Mouse (Mus musculus) urinary bladder, postnatal 36 days (tissue): ENCODE results near the gene Enpp3.
"Not testable (repeated sequence)": the region's sequence is repeated elsewhere in the genome, so short reads cannot be mapped to it uniquely, and the experiment has no call there.

Experiments
- DNase-seq, 2 experiments: peaks; one replicate each; pipeline ENCODE4 v3.0.0; 2022; ENCODE audit warnings: low spot score in 2 of 2, mixed read lengths in 1 of 2

Gene Enpp3

DNA sequence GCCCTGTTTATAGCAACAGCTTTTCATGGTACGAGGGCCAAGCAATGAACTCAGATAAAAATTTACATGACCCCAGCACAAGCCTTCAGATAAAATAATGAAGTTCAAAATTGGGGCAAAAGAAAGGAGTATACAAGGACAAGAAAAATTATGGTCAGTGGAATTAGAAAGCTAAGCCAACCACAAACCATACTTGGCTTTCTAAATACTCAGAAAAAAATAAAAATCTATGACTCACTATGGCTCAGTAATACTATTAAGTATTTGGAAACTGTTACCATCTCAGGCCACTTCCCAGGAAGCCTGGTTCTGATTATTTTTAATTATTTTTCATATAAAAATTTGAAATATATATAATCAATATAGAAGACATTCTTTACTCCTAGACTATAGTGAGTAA, 19.8 kb downstream of the Enpp3 start:
- no peak for DNase-seq

DNA sequence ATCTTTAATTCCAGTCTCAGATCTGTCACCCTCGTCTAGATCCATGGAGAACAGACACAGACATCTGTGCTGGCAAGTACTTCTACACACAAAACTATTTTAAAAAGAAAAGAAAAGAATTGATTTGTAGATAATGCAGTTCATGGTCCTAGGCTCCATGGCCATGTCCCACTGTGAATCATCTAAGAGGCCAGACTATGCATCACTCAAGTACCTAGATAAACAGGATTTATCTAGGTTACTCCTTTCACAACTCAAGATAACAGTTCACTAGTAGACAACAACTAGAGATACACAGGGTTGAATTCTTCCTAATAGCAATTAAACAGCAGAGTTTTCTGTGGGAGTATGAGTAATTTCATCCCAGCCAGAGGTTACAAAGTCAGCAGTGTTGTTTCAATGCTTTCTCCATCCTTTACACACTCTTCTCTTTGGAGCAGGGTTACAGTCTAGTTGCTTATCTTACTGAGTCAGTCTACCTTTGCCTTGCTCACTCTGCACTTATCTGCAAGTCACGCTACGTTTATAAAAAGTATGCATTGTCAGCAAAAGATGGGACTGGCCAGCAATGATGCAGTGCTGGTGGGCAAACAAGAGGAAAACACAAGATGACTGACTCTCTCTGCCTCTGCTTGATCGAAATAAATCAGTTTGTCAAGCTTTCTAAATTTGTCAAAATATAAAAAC, 20.5 kb downstream of the Enpp3 start:
- no peak for DNase-seq

DNA sequence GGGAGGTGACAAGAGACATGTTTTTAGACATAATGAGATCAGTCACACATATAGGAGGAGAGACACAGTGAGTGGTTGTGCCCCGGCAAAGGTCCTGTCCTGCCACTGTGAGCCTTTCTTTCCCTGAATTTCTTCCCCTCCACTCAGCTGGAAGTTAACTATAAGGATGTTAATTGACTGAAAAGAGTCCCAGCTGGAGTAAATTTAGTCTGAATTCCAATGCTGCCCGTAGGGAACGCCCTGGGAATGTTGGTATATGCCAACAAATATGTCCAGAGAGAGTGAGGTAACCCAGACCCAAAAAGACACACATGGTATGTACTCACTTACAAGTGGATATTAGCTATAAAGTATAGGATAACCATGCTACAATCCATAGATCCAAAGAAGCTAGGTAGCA, 23.1 kb downstream of the Enpp3 start:
- no peak for DNase-seq

DNA sequence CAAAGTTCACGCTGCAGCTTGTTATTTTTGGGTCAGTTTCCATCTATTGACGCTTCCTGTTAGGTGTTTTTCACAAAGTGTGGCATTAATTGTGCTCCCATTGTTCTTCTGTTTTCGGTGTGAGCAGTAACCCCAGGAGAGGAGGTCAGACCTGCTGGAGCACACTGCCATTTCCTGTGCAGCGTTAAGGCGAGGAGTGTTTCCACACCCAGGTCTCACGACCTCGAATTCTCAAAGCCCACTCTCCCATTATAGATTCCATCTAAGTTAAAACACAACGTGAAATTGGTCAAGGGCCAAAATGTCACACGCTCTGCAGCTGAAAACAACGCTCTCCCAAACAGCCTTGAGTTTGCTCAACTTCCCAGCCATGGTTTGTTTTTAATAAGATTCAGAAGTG, 32.0 kb downstream of the Enpp3 start:
- no peak for DNase-seq

DNA sequence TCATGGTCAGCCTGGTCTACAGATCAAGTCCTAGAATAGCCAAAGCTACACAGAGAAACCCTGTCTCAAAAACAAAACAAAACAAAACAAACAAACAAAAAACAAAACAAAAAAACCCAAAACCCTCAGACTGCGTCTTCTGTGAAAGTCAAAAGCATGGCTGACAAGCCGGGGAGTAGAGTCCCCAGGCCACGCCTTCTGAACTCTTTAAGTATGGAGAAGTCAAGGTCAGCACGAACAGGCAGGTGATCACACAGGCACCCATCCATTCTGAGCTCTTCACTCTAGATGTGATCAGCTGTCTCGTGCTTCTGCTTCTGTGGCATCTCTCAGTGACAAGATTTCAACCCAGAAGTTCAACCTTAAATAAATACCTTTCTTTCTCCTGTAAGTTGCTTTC, 35.9 kb downstream of the Enpp3 start:
- DNase-seq: no peak

DNA sequence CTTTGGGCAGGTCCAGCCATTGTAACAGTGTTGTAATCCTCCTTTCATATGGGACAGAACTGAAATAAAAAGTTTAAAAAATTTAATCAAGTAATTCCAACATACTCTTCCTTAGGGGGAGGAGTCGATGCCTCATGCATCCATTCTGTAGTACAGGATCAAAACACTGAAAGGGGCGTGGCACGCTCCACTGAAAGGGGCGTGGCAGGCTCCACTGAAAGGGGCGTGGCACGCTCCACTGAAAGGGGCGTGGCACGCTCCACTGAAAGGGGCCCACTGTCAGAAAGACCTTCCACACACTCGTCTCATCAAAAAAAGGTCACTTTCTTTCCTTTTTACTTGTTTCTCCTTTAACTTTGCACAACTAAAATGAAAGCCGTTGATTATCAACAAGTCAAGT, 36.7 kb downstream of the Enpp3 start:
- DNase-seq: no peak

DNA sequence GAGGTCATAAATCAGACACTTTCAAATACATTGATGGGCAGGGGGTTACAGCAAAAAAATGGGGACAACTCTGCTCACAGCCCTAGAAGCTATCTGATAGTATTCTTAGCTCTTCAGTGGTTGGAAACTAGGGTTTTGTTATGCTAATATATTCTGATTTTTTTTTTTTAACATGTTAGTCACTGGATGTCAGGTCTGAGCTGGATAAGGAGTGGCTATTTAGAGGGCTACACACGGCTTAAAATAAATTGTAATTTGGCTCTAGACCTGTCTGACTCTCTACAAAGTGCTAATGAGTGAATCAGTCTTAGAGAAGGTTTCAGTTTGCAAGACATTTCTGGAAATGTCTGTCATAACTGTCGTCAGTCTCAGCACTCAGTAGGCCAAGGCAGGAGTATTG, 37.5 kb downstream of the Enpp3 start:
- DNase-seq: no peak

DNA sequence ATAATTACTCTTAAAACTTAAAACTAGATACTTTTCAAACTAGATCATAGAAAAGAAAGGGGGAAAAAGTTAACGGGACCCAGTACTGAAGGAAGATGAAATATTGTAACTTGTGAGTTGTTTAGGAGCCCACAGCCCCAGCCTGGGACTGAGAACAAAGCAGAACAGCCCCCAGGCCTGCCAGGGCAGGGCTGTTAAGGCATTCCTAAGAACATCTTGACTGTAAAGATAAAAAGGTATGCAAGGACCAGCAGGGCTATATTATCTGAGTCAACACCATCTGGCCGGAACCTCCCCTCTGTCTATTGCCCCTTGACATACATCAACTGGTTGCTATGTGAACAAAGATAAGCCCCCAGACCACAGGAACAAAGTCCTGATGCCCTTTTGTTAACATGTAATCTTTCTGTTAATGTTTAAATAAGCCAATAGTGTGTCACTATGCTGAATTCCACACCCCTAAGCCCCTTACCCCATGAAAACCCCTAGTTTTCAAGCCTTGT, 39.8 kb downstream of the Enpp3 start:
- not testable (repeated sequence) for DNase-seq

DNA sequence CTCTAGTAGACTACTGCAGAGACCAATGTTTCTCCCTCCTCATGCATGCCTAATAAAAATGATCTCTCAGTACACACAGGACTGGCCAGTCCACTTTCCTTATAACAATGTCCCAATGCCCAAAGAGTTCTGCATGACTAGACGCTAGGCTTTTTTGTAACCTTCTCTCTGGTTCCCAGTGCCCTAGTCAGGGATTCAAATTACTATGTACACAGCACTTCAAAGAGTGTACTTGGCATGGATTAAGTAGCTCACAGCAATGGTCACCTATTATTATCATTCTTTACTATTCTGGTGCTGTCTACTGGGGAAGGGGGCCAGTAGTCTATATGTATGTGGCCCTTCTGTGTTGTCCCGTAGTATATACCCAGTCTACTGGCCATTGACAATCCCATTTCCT, 40.8 kb downstream of the Enpp3 start:
- DNase-seq: no peak

DNA sequence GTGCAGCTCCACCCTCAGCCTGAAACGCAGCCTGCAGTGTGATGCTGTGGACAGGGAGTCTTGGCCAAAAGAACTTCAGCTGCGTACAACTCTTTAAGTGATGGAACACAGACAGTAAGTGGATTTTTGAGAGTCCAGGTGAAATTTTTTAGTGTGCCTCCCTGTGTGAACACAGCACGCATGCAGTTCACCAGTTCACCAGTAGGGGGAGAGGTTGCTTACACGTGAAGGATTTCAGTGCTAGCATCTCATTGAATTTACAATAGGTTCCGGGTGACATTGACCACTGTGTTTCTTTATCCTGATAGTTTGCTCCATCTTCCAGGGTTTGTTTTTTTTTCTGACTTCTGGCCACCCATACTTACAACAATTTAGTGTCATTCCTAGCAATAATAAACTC, 45.4 kb downstream of the Enpp3 start:
- peak; percentile 52 to 55 for DNase-seq

DNA sequence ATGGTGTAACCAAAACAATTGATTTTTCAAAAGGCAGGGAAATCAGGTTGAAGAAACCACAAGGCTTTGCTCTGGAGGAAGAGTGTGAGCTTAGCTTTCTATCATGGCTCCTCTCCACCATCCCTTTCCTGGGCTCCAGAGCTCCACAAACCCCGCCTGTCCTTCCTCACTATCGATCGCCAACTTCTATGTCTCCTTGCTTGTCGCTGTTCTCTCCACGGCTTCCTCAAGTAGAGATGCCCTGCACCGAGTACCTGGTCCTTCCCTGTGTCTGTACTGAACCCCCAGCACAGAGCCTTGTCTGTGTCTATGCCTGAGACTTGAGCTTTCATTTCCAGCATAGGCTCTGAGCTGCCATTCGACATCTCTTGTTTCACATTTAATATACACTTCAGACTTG, 49.9 kb downstream of the Enpp3 start:
- DNase-seq: no peak

DNA sequence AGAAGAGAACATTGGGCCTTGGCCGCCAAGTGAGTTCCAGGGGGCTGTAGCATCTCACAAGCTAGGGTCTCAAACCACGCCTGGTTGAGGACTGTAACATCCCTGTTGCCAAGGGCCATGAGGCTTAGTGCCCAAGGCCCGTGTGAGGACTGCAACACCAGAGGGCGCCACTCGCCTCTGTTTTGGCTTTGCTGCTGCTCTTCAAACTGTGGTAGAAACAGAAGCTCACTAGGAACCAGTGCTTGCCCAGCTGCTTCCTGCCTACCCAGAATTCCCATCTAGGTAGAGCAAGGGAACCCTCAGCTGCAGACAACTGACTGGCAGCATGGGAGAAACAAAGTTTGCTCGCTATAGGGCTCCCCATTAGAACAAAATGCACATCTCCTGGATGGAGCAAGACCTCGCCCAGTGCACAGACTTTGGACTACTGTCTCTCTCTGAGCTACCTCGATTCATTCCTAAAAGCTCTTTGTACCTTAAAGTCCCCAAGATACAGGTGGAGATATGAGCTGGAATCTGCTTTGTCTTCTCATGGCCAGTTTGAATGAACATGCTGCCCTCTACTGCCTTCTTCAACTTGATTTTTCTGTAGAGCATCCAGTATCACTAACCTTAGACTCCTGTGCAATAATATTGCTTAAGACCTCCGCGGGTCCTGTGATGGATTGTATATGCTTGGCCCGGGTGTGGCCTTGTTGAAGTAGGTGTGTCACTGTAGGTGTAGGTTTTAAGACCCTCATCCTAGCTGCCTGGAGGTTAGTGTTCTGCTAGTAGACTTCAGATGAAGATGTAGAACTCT, 52.7 kb downstream of the Enpp3 start:
- DNase-seq: peak; percentile 46 to 57

DNA sequence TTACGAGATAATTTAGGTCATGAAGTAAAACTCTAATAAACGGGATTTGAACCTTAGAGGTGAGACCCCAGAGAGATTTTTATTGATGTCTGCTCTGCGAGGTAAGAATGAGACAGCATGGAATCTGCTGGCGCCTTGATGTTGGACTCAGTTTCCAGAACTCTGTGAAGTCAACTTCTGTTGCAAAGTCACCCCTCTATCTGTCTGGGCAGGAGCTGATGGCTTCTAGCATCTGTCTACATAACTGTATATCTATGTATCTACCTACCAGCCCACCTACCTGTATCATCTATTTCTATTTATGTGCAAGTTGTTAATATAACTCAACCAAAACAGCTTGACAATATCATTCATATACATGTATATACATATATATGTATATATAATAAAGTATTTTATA, 57.3 kb downstream of the Enpp3 start:
- no peak for DNase-seq

DNA sequence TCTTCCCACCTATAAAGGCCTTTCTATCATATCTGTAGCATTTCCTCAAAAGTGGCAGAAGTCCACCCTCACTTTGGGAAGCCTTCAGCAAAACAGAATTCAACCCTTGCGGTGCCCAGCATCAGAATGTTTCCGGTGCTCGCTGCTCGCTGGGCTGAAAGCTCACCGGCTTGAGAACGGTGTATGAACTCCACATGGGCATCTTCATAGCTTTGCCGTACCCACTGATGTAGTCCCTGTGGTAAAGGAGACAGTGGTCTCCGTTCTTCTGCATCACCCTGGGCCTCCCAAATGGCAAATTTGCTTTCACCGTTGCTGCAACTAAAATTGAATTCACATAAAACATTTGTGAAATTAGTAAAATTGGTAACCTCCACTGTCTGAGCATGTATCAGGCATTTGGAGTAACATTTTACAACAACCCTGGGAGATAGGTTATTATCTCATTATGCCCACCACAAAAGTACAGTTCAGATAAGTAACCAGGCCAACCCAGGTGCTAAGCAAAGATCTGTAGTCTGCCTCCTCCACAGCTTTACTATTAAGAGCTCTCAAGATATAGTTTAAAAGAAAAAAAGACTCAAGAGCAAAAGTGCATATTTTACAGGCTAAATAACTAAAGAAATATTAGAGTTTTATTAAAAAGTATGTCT, 57.9 kb downstream of the Enpp3 start:
- DNase-seq: no peak

DNA sequence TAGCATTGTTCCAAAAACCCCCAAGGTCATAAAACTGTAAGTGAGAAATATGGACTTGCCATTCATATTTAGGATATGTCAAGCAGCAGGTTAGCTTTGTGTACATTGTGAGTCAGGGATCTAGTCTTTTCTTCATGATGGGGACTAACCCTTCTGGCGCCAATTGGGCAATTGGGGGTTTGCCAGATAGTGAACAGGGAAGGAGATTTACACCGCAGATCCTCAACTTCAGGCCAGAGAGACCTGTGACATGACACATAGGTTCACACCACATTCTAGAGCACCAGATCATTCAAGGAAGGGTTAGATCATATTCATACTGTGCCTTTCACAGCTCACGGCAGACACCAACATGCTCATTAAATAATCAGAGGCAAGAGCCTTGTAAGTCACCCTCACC, 58.7 kb downstream of the Enpp3 start:
- DNase-seq: peak; percentile 62 to 67

DNA sequence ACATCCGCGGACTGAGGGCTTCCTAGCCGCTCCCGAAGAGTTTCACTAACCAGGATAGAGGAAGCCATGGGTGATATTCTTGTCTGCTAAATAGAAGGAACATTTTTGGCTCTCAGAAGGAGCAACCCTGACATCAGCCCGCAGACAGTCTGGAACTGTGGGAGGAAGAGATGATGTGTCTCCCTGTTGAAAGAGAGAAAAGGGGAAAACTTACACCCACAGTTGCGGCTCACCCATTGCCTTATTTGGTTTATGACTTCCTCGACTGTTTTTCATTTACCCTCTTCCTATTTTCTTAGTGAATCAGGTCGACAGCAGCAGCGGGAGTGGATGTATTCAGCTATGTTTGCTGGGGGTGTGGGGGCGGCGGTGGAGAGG, 64.0 kb downstream of the Enpp3 start:
- DNase-seq: peak; percentile 7 to 23

DNA sequence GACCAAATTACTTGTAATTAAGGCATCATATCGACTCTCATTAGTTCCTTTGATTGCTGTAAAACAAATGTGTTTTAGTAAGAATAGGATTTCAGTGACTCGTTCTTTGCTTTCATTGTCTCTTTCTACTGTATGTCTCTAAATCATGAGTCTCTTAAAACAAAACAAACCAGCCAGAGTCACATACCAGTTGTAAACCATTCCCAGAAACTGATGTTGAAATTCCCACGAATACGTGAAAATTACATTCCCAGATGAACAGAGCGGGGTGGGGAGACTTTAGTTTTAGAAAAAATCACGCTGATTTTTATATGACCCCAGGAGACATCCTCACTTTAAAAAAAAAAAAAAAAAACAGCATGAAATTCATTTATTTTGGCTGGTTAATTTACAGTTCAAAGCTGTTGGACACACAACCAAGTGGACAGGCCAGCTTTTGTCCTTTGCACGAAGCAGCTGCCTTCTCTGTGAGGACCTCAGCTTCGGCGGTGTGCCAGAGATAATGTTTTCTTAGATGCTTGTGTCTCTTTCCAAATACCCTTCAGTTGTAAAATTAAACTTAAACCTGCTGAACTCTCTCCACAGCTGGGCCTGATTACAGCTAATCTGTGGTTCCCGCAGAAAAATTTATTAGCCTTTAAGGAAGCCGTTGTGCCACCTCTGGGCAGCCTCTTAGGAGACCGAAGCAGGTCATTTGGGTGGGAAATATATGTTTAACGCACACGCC, 64.5 kb downstream of the Enpp3 start:
- DNase-seq: peak in 1 of 2 experiments; percentile 43

DNA sequence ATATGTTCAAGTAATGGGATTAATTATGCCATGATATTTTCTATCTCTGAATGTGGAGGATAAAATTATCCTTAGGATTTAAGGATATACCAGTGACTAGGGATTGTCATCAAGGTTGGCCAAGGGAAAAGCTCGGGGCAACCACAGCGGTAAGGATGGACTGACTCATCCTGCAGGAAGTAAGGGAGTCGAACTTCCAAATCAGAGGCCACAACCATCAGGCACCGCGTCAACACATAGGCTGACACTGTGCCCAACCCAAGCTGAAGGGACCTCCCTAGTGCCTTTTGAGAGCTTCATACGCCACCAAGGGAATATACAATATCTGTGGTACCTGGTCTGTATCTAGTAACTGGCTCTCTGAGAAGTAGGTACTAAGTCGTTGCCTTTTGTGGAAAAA, 73.1 kb downstream of the Enpp3 start:
- no peak for DNase-seq

DNA sequence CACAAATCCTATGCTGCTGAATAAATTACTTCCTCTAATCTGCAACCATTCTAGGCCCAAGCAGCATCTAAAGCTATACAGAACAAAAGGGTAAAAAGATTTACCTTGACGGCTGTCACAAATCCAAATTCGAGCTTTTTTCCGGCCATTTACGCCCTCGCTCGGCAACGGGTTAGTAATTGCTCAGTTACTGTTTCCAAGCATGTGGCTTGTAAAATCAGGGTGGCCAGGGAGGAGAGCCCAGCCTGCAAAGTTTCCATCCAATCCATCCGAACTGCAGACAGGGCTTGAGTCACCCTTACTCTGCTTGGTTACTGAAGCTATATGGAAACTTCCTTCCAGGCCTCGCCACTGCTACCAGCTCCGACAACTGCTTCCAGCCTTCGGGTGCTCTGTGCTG, 74.9 kb downstream of the Enpp3 start:
- no peak for DNase-seq

DNA sequence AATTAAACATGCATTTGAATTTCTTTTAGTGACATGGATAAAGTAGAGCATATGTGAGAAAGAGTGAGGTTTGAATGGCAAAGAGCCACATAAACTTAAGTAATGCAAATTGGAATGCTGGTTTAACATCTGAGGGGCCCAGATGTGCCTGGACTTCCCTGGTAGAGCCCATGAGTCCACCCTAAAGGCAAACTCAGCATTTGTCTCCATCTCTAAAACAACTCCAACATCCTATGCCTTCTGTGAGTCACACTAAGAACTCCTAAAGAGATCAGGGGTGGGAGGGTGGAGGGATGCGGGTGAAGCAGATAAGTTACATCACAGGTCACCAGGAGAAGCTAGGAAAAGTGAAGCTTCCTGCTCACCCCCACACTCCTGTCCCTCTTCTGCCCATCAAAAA, 76.6 kb downstream of the Enpp3 start:
- DNase-seq: no peak

DNA sequence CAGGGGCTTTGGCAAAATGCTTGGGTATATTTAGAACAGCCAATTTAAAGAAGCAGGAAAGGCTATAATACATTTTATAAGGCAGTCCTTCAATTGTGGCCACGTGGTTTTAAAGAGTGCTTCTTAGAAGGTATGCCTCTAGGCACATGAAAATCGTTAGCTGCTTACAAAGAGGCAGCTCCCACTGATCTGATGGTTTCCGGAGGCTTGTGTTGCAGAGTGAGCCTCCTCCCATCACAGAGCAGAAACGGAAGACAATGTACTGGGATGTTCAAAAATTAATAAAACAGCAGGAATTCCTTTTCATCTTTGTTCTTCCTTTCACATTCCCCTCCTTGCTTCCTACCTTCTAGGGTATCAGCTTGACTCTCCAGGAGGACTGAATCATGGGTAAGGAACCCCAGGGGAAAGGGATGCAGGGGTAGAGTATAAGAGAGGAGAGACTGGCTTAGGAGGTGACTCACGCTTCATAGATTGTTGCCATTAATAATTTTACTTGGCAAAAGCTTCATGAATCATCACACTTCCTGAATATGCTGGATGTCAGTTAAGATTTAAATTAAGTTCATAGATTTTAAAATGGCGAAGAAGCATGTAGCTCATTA, 77.4 kb downstream of the Enpp3 start:
- no peak for DNase-seq

DNA sequence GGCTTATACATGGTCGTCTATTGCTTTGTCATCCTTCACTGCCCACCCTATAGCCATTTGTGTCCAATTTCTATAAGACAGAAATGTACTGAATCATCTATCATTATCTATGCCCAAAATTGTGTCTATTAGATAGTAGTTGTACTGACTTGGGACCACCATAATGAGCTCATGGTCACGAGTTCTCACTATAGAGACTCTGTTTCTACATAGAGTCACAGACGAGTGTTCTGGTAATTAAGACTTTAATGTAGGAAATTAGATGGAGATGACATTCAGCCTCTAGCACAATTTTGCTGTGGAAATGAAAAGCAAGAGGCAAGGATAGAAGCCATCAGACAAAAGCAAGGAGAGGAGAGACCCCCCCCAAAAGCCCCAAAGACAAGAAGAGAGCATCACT, 78.0 kb downstream of the Enpp3 start:
- DNase-seq: no peak
